Mouse (Mus musculus): ENCODE measurements around the gene Slc27a2. TPM values are rescaled to one million over a fixed set of nuclear protein-coding genes. Genes with fewer than 3 reads are reported as not detected.
A peak's percentile ranks its signal among the peaks of the same experiment; 100 is the strongest.

Gene Slc27a2
- polyA plus RNA-seq, 1 experiment from 2014 or later = 0.24 TPM

DNA sequence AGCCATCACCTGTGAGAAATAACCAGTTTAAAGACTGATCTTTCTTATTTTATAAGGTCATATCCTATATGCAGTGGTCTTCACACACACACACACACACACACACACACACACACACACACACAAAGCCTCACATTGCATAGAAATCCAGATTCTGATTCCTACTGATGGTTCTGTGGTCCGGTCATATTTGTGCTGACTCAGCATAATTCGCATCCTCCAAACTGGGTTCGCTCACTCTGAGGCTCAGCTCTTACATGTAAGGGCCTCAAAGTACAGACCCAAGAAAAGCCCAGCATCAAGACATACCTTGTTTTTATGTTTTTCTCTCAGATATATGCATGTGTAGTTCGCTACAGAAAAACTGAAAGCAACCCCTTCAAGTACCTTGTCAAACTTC lies 39.1 kb downstream of the Slc27a2 start:
- Histone ChIP-seq H3K4me3 (no peak overlapping the region), H3K4me1 (replicated peaks) (0 out of 2 replicates have a peak, but pooled peaks cover 3% of the 10 kb centered on the region), H3K27me3 (no peaks in the 10 kb centered on the region), H3K4me2 (no peak overlapping the region), H3K9ac (no peak overlapping the region), H3K36me3 (no peaks in the 10 kb centered on the region), H3K27ac (no peak overlapping the region), H3K9me3 (replicated peaks) (no peaks in the 10 kb centered on the region)
- no peak for ATAC-seq (replicated peaks; ENCODE audit: insufficient number of reproducible peaks, insufficient read depth, low FRiP score, low read depth)
- WGBS = 89% methylated on average over 4 of the region's 4 CpGs

DNA sequence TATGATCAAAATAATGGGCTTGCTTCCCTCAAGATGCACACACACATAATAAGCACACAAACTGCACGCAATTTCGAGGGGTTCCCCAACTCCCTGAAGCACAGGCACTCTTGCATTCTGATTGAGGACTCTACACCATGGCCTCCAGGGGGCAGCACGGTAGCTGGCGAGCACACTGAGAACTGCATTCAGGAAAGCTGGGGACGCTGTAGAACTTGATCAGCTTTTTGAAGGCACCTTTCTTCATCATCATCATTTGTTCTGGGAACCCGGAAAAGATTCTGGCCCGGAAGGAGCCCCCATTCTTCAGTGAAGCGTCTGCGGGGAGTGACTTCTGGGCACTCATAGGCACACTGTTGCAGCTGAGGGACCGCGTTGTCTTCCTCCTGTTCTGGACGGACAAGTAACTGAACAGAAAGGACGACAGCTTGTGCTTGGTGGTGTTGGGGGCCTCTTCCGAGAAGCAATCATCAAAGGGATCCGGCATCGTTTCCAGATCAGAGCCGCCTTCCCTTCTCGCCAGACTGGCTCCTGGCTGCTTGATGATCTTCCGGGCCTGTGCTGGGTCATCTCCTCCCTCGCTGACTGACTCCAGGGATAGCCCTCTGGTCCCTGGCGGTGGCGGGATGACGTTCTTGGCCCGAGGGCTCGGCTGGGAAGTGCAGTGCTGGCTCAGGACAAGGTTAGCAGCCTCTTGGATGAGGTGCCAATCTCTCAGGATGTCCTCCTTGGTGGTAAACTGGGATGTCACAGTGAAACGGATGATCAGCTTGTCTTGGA lies 41.8 kb downstream of the Slc27a2 start:
- Histone ChIP-seq H3K4me3 (peak overlapping the region; percentile 44), H3K4me2 (peak overlapping the region; percentile 74), H3K36me3 (no peaks in the 10 kb centered on the region), H3K4me1 (replicated peaks) (0 out of 2 replicates have a peak, but pooled peaks cover 3% of the 10 kb centered on the region), H3K27me3 (no peaks in the 10 kb centered on the region), H3K27ac (no peak overlapping the region), H3K9me3 (replicated peaks) (no peaks in the 10 kb centered on the region), H3K9ac (peak overlapping the region; percentile 43)
- 17% methylated on average over 26 of the region's 26 CpGs for WGBS
- ATAC-seq (replicated peaks; ENCODE audit: insufficient number of reproducible peaks, insufficient read depth, low FRiP score, low read depth) = 0 out of 2 replicates have a peak, but pooled peaks have one; percentile 53

DNA sequence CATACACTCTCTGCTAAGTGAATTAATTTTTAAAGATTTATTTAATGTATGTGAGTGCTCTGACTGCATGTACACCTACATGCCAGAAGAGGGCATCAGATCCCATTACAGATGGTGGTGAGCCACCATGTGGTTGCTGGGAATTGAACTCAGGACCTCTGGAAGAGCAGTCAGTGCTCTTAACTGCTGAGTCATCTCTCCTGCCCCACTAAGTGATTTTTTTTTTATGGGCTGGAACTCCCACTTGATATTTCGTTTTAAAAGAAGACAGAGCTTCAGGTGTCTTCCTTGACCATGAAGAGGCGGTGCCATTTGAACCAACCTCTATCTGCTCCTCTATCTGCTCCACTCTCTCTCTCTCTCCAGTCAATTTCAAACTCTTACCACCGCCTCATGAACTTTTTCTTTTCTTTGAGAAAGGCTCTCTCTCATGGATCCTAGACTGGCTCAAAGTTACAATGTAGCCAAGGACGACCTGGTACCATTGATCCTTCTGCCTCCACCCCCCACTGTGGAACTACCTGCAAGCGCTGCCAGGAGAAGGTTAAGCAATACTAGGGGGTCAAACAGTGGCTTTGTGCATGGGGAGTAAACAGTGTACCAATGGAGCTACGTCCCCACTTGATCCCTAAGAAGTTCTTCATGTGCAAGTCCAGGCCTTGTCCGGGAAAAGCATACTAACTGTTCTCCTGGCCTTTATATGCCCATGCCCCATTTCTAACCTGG lies 44.3 kb downstream of the Slc27a2 start:
- H3K9me3 ChIP-seq (replicated peaks) = no peaks in the 10 kb centered on the region
- peaks cover 11% of the 10 kb centered on the region; the same call in 1 of the 2 replicates for H3K27me3 ChIP-seq
- H3K4me1 ChIP-seq (replicated peaks) = peaks cover 5% of the 10 kb centered on the region; the same call in 1 of the 2 replicates
- WGBS = 91% methylated on average over 7 of the region's 7 CpGs
- H3K4me2 ChIP-seq = no peak overlapping the region
- H3K36me3 ChIP-seq = no peaks in the 10 kb centered on the region
- no peak for ATAC-seq (replicated peaks; ENCODE audit: insufficient number of reproducible peaks, insufficient read depth, low FRiP score, low read depth)
- H3K9ac ChIP-seq = no peak overlapping the region
- no peak overlapping the region for H3K4me3 ChIP-seq
- H3K27ac ChIP-seq = no peak overlapping the region

DNA sequence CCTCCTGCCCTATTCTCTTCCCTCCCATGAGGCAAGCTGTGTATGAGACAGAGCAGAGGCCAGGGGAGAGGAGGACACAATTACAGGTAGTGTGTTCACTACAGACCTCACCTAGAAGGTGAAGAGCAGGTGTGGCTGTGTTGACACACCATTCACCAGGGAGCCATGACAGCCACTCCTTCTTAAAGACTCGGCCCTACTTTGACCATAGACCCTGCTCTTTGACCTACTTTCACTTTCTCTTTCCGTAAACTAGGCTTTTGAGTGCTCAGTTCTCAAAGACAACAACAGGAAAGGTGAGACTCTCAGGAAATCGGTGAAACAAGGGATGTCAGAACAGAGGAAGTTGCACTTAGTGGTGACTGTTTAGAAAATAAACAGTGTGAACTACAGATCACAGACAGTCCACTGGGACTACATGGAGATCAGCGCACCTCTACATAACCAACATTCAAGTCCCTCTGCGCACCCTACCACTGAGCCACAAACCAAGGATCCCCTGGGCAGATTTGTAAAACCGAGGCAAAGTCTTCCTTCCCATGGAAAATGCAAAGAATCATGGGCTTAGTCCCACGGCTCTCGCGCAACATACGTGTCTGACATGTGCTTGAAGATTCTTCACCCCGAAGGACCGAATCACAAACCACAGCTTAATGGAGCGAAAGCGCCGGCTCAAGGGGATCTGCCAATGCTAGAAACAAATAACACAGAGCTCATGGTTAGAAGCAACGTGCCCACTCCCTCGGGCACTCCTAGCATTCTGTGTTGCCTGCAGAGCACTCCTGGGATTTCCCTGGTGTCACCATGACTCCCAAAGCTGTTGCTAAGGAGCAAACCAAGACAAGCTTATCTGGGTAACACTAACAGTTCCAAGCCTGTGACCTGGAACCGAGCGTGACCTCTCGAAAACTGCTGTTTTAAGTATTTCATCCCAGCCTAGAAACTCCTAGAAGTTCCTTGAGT lies 45.4 kb downstream of the Slc27a2 start:
- Histone ChIP-seq H3K36me3 (no peaks in the 10 kb centered on the region), H3K4me2 (no peak overlapping the region), H3K4me1 (replicated peaks) (peaks cover 5% of the 10 kb centered on the region; the same call in 1 of the 2 replicates), H3K27ac (no peak overlapping the region), H3K27me3 (peaks cover 11% of the 10 kb centered on the region; the same call in 1 of the 2 replicates), H3K9ac (no peak overlapping the region), H3K4me3 (no peak overlapping the region), H3K9me3 (replicated peaks) (no peaks in the 10 kb centered on the region)
- 71% methylated on average over 20 of the region's 20 CpGs for WGBS
- no peak for ATAC-seq (replicated peaks; ENCODE audit: insufficient number of reproducible peaks, insufficient read depth, low FRiP score, low read depth)

DNA sequence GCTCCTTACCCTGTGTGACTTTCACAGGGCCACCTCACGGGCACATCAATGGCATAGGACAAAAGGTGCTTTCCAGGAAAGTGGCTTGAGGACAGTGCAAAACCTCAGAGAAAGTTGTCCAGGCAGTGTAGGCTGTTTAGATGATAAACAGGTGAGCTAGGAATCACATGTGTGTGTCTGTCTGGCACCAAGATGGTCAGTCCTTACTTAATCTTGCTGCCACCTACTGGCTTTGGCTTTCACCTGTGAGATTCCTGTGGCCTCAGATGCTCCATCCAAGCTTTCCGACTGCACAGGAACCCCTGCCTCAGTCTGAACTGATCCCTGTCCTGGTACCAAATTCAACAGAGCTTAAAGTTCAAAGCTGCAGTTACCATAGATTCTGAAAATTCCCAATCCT lies 46.2 kb downstream of the Slc27a2 start:
- no peak overlapping the region for H3K27ac ChIP-seq
- no peak overlapping the region for H3K4me2 ChIP-seq
- H3K27me3 ChIP-seq = peaks cover 11% of the 10 kb centered on the region; the same call in 1 of the 2 replicates
- no peak overlapping the region for H3K4me3 ChIP-seq
- no peaks in the 10 kb centered on the region for H3K36me3 ChIP-seq
- H3K9ac ChIP-seq = no peak overlapping the region
- ATAC-seq (replicated peaks; ENCODE audit: insufficient number of reproducible peaks, insufficient read depth, low FRiP score, low read depth) = no peak
- peaks cover 5% of the 10 kb centered on the region; the same call in 1 of the 2 replicates for H3K4me1 ChIP-seq (replicated peaks)
- WGBS = 53% methylated on average over 2 of the region's 2 CpGs
- H3K9me3 ChIP-seq (replicated peaks) = no peaks in the 10 kb centered on the region

- Histone ChIP-seq H3K36me3 (no peaks in the 10 kb centered on the region), H3K27me3 (peaks cover 11% of the 10 kb centered on the region; the same call in 1 of the 2 replicates), H3K4me1 (replicated peaks) (peaks cover 5% of the 10 kb centered on the region; the same call in 1 of the 2 replicates), H3K27ac (no peak overlapping the region), H3K4me2 (no peak overlapping the region), H3K9me3 (replicated peaks) (no peaks in the 10 kb centered on the region), H3K4me3 (no peak overlapping the region), H3K9ac (0 out of 2 replicates have a peak overlapping the region, but pooled peaks have one; percentile 4)
- 4% methylated on average over 3 of the region's 3 CpGs for WGBS
- no peak; the same call in 1 of the 2 replicates for ATAC-seq (replicated peaks; ENCODE audit: insufficient number of reproducible peaks, insufficient read depth, low FRiP score, low read depth)
Measured at GRCm38 (mm10) chr2:126599005-126599404, 46.8 kb downstream of the Slc27a2 start.

DNA sequence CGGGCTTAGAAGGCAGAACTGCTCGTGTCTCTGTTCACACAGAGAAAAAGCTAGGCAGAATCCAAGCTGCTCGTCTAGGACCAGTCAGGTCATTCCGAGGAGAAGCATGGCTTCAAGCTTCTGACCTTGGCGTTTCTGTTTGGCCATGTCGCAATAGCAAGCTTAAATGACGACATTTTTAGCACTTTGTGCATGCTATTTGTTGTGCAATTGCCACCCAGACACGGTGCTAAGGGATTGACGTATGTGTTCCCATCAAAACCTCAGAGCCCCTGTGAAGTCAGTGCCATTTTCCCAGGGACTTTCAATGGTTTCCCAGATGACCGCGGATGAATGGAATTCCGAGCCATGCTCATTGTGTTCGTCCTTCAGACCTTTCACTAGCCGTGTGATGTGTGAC lies 48.3 kb downstream of the Slc27a2 start:
- Histone ChIP-seq H3K9ac (no peak overlapping the region), H3K4me2 (no peak overlapping the region), H3K4me1 (replicated peaks) (peaks cover 3% of the 10 kb centered on the region; the same call in 1 of the 2 replicates), H3K4me3 (no peak overlapping the region), H3K36me3 (no peaks in the 10 kb centered on the region), H3K9me3 (replicated peaks) (no peaks in the 10 kb centered on the region), H3K27ac (no peak overlapping the region), H3K27me3 (peaks cover 11% of the 10 kb centered on the region; the same call in 1 of the 2 replicates)
- ATAC-seq (replicated peaks; ENCODE audit: insufficient number of reproducible peaks, insufficient read depth, low FRiP score, low read depth) = no peak
- 77% methylated on average over 14 of the region's 14 CpGs for WGBS

DNA sequence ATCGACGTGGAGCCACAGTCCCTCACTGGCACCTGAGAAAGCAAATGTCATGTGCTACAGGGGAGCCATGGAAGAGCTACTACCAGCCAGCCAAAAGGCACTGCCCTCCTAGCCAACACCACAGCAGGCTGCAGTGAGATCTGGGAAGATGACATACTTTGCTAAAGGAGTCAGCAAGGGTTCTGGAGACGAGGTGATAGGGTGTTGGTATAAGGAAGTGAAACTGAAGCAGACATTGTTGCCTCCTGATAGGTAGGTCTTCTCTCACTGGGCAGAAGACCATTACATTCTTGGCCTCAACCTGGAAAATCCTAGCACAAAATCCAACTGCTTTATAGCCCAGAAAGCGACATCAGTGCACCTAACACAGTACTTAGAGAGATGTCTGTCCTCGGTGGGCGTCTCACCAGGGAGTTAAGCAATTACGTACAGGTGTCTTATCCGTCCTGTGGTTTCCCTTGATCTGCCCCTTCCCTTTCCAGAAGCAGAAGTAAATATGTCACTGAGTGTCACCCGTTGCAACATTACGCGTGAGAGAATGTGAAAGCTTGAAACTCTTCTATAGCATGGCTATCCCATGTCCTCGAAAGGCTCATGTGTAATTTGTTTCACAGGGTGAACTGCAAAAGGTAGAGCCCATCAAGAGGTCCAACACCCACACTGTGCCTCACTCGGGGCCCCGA lies 49.9 kb downstream of the Slc27a2 start:
- ATAC-seq (replicated peaks; ENCODE audit: insufficient number of reproducible peaks, insufficient read depth, low FRiP score, low read depth) = no peak
- H3K36me3 ChIP-seq = no peaks in the 10 kb centered on the region
- peaks cover 11% of the 10 kb centered on the region; the same call in 1 of the 2 replicates for H3K27me3 ChIP-seq
- no peaks in the 10 kb centered on the region for H3K9me3 ChIP-seq (replicated peaks)
- H3K4me2 ChIP-seq = no peak overlapping the region
- H3K4me1 ChIP-seq (replicated peaks) = peaks cover 3% of the 10 kb centered on the region
- no peak overlapping the region for H3K27ac ChIP-seq
- H3K4me3 ChIP-seq = no peak overlapping the region
- 77% methylated on average over 14 of the region's 14 CpGs for WGBS
- H3K9ac ChIP-seq = no peak overlapping the region

GRCm38 (mm10) chr2:126606061-126606687 lies 54.0 kb downstream of the Slc27a2 start:
- WGBS = 71% methylated on average over 15 of the region's 15 CpGs
- peaks cover 8% of the 10 kb centered on the region; the same call in 1 of the 2 replicates for H3K4me1 ChIP-seq (replicated peaks)
- no peaks in the 10 kb centered on the region for H3K27me3 ChIP-seq
- no peak overlapping the region for H3K9ac ChIP-seq
- no peak overlapping the region for H3K27ac ChIP-seq
- ATAC-seq (replicated peaks; ENCODE audit: insufficient number of reproducible peaks, insufficient read depth, low FRiP score, low read depth) = no peak
- H3K4me3 ChIP-seq = no peak overlapping the region
- no peak overlapping the region for H3K4me2 ChIP-seq
- no peaks in the 10 kb centered on the region for H3K36me3 ChIP-seq
- H3K9me3 ChIP-seq (replicated peaks) = no peaks in the 10 kb centered on the region

GRCm38 (mm10) chr2:126606688-126607062 lies 54.5 kb downstream of the Slc27a2 start:
- H3K9me3 ChIP-seq (replicated peaks) = no peaks in the 10 kb centered on the region
- H3K36me3 ChIP-seq = no peaks in the 10 kb centered on the region
- no peaks in the 10 kb centered on the region for H3K27me3 ChIP-seq
- no peak for ATAC-seq (replicated peaks; ENCODE audit: insufficient number of reproducible peaks, insufficient read depth, low FRiP score, low read depth)
- H3K4me1 ChIP-seq (replicated peaks) = peaks cover 8% of the 10 kb centered on the region; the same call in 1 of the 2 replicates
- 22% methylated on average over 4 of the region's 4 CpGs for WGBS
- no peak overlapping the region for H3K4me2 ChIP-seq
- H3K27ac ChIP-seq = no peak overlapping the region
- H3K4me3 ChIP-seq = no peak overlapping the region
- H3K9ac ChIP-seq = no peak overlapping the region

Measured in heart, embryonic 15.5 days (tissue).